Mouse (Mus musculus) layer of hippocampus, adult 11-12 months (tissue): Measurements from ENCODE around the gene Notch4.

Experiments
- DNase-seq: peaks from one replicate; pipeline ENCODE4 v3.0.0; 2022; ENCODE audit warnings: low spot score

Gene Notch4

GRCm38 (mm10) chr17:34626773-34627092, 62.7 kb downstream of the Notch4 start:
- DNase-seq = no peak

GRCm38 (mm10) chr17:34627093-34627942, 63.2 kb downstream of the Notch4 start:
- DNase-seq = peak; percentile 88

- no peak for DNase-seq
These were observed 64.0 kb downstream of the Notch4 start, which contains the start of gene Ppt2 for GRCm38 (mm10) chr17:34627943-34628643. TSS of gene Ppt2 (minus strand) at chr17:34628510.

- DNase-seq = no peak
These were observed 64.5 kb downstream of the Notch4 start for GRCm38 (mm10) chr17:34628644-34628967.

GRCm38 (mm10) chr17:34629221-34629751, 65.2 kb downstream of the Notch4 start, which contains the start of gene Prrt1:
TSS of gene Prrt1 (plus strand) at chr17:34629533.
- no peak for DNase-seq

GRCm38 (mm10) chr17:34629796-34630603, 65.9 kb downstream of the Notch4 start:
- DNase-seq = no peak

GRCm38 (mm10) chr17:34630761-34631301, 66.8 kb downstream of the Notch4 start:
- no peak for DNase-seq

GRCm38 (mm10) chr17:34631647-34632046, 67.6 kb downstream of the Notch4 start:
- DNase-seq = no peak

- peak; percentile 89 for DNase-seq
These were observed 68.2 kb downstream of the Notch4 start for GRCm38 (mm10) chr17:34632261-34632691.

- DNase-seq = no peak
These were observed 71.6 kb downstream of the Notch4 start for GRCm38 (mm10) chr17:34635671-34636070.

GRCm38 (mm10) chr17:34637459-34637858, 73.4 kb downstream of the Notch4 start:
- DNase-seq = no peak
